Mouse (Mus musculus) erythroblast, adult 5-6 weeks (primary cell): ENCODE results near the gene Trnau1ap. TPM values are rescaled to one million over a fixed set of nuclear protein-coding genes. Genes with fewer than 3 reads are reported as not detected.
"Not testable (repeated sequence)": the region's sequence is repeated elsewhere in the genome, so short reads cannot be mapped to it uniquely, and the experiment has no call there.

Experiments
- ATAC-seq: replicated peaks from 2 replicates; pipeline ENCODE4 v1.8.0; 2016; ENCODE audit warnings: moderate number of reproducible peaks, mild to moderate bottlenecking, moderate TSS enrichment, inconsistent platforms; ENCODE audit not compliant: poor library complexity, low FRiP score, severe bottlenecking
- total RNA-seq, 2 experiments: library from RNA; stranded (forward) in 1 of 2; stranded (reverse) in 1 of 2; fragments of 150-400 nt in 1 of 2; fragments of 200-764, 138-1000 nt in 1 of 2; gene quantifications; 2 replicates each; pipeline versions ENCODE4 v1.2.3 to v1.2.4; 2015 to 2017; ENCODE audit warnings: low replicate concordance in 2 of 2

Trnau1ap gene
- total RNA-seq, 2 experiments from 2014 or later, result 12.4 to 12.5 TPM

- peak; percentile 81 for ATAC-seq
Observed at GRCm38 (mm10) chr4:132345135-132345842, 16.0 kb upstream of the Trnau1ap start.

GRCm38 (mm10) chr4:132344403-132345134, 15.2 kb upstream of the Trnau1ap start:
- ATAC-seq, result peak; percentile 71

- no peak for ATAC-seq
Observed at GRCm38 (mm10) chr4:132341451-132341850, 12.1 kb upstream of the Trnau1ap start.

GRCm38 (mm10) chr4:132338943-132339342, 9.6 kb upstream of the Trnau1ap start:
- ATAC-seq, result no peak

GRCm38 (mm10) chr4:132332880-132333279, 3.5 kb upstream of the Trnau1ap start:
- no peak for ATAC-seq

- ATAC-seq, result no peak
Observed at GRCm38 (mm10) chr4:132331960-132332359, 2.6 kb upstream of the Trnau1ap start.

GRCm38 (mm10) chr4:132329835-132330354, 557 bp upstream of the Trnau1ap start:
- ATAC-seq, result no peak

GRCm38 (mm10) chr4:132328391-132328982, 851 bp downstream of the Trnau1ap start:
- ATAC-seq, result no peak

- no peak for ATAC-seq
Observed at GRCm38 (mm10) chr4:132326481-132326880, 2.9 kb downstream of the Trnau1ap start.

GRCm38 (mm10) chr4:132315711-132316110, 13.6 kb downstream of the Trnau1ap start:
- ATAC-seq, result no peak

GRCm38 (mm10) chr4:132312627-132313026, 16.7 kb downstream of the Trnau1ap start:
- no peak for ATAC-seq

- ATAC-seq, result no peak
Observed at GRCm38 (mm10) chr4:132311801-132312200, 17.5 kb downstream of the Trnau1ap start.

GRCm38 (mm10) chr4:132311209-132311608, 18.1 kb downstream of the Trnau1ap start:
- no peak for ATAC-seq

GRCm38 (mm10) chr4:132309849-132310472, 19.4 kb downstream of the Trnau1ap start:
- peak; percentile 58 for ATAC-seq

- ATAC-seq, result peak; percentile 61
Observed at GRCm38 (mm10) chr4:132309140-132309848, 20.0 kb downstream of the Trnau1ap start.

- ATAC-seq, result peak; percentile 98
Observed at GRCm38 (mm10) chr4:132308437-132309139, 20.8 kb downstream of the Trnau1ap start.

GRCm38 (mm10) chr4:132306004-132306403, 23.3 kb downstream of the Trnau1ap start:
- ATAC-seq, result no peak

- no peak for ATAC-seq
Observed at GRCm38 (mm10) chr4:132305276-132305675, 24.1 kb downstream of the Trnau1ap start.

- ATAC-seq, result not testable (repeated sequence)
Observed at GRCm38 (mm10) chr4:132303484-132303883, 25.9 kb downstream of the Trnau1ap start.
